Mouse (Mus musculus): ENCODE results near the gene Lad1. TPM values are rescaled to one million over a fixed set of nuclear protein-coding genes. Genes with fewer than 3 reads are reported as not detected.

Lad1 gene
- polyA plus RNA-seq, 1 experiment from 2014 or later: 0.84 TPM

GRCm38 (mm10) chr1:135812205-135812604 lies 6.2 kb upstream of the Lad1 start:
- Histone ChIP-seq H3K4me2 (no peak overlapping the region), H3K27ac (no peak overlapping the region), H3K9ac (no peak overlapping the region), H3K4me1 (peaks cover 7% of the 10 kb centered on the region; the same call in 1 of the 2 replicates), H3K27me3 (peaks cover 37% of the 10 kb centered on the region), H3K36me3 (replicated peaks) (no peaks in the 10 kb centered on the region), H3K9me3 (no peaks in the 10 kb centered on the region), H3K4me3 (replicated peaks) (no peak overlapping the region)
- ATAC-seq (ENCODE audit: low FRiP score): no peak
- WGBS: 87% methylated on average over 3 of the region's 3 CpGs

- Histone ChIP-seq H3K9ac (no peak overlapping the region), H3K9me3 (no peaks in the 10 kb centered on the region), H3K4me1 (peaks cover 4% of the 10 kb centered on the region; the same call in 1 of the 2 replicates), H3K27ac (no peak overlapping the region), H3K4me3 (replicated peaks) (no peak overlapping the region), H3K36me3 (replicated peaks) (no peaks in the 10 kb centered on the region), H3K27me3 (peaks cover 41% of the 10 kb centered on the region), H3K4me2 (no peak overlapping the region)
- 53% methylated on average over 2 of the region's 2 CpGs for WGBS
- no peak for ATAC-seq (ENCODE audit: low FRiP score)
Observed at GRCm38 (mm10) chr1:135812618-135813017, 5.8 kb upstream of the Lad1 start.

GRCm38 (mm10) chr1:135813071-135813470 lies 5.3 kb upstream of the Lad1 start:
- no peaks in the 10 kb centered on the region for H3K36me3 ChIP-seq (replicated peaks)
- no peak overlapping the region for H3K9ac ChIP-seq
- H3K27me3 ChIP-seq: peaks cover 45% of the 10 kb centered on the region
- H3K27ac ChIP-seq: no peak overlapping the region
- no peak overlapping the region for H3K4me3 ChIP-seq (replicated peaks)
- H3K4me1 ChIP-seq: peaks cover 4% of the 10 kb centered on the region
- H3K4me2 ChIP-seq: no peak overlapping the region
- H3K9me3 ChIP-seq: no peaks in the 10 kb centered on the region
- ATAC-seq (ENCODE audit: low FRiP score): no peak
- 69% methylated on average over 4 of the region's 4 CpGs for WGBS

- no peak for ATAC-seq (ENCODE audit: low FRiP score)
- Histone ChIP-seq H3K4me3 (replicated peaks) (no peak overlapping the region), H3K9me3 (no peaks in the 10 kb centered on the region), H3K27me3 (peaks cover 53% of the 10 kb centered on the region), H3K27ac (no peak overlapping the region), H3K4me1 (peaks cover 10% of the 10 kb centered on the region), H3K9ac (no peak overlapping the region), H3K4me2 (no peak overlapping the region), H3K36me3 (replicated peaks) (no peaks in the 10 kb centered on the region)
- WGBS: 84% methylated on average over 5 of the region's 5 CpGs
Observed at GRCm38 (mm10) chr1:135813687-135814395, 4.6 kb upstream of the Lad1 start.

GRCm38 (mm10) chr1:135814531-135814930 lies 3.9 kb upstream of the Lad1 start:
- no peaks in the 10 kb centered on the region for H3K36me3 ChIP-seq (replicated peaks)
- no peak overlapping the region for H3K27ac ChIP-seq
- H3K4me3 ChIP-seq (replicated peaks): no peak overlapping the region
- no peak overlapping the region for H3K9ac ChIP-seq
- H3K9me3 ChIP-seq: no peaks in the 10 kb centered on the region
- peaks cover 14% of the 10 kb centered on the region for H3K4me1 ChIP-seq
- peaks cover 60% of the 10 kb centered on the region for H3K27me3 ChIP-seq
- no peak for ATAC-seq (ENCODE audit: low FRiP score)
- no peak overlapping the region for H3K4me2 ChIP-seq
- 86% methylated on average over 5 of the region's 5 CpGs for WGBS

GRCm38 (mm10) chr1:135817595-135817994 lies 803 bp upstream of the Lad1 start:
- no peak overlapping the region for H3K4me3 ChIP-seq (replicated peaks)
- no peak overlapping the region for H3K4me2 ChIP-seq
- no peaks in the 10 kb centered on the region for H3K36me3 ChIP-seq (replicated peaks)
- peaks cover 72% of the 10 kb centered on the region for H3K27me3 ChIP-seq
- no peak for ATAC-seq (ENCODE audit: low FRiP score)
- H3K9me3 ChIP-seq: no peaks in the 10 kb centered on the region
- WGBS: 72% methylated on average over 4 of the region's 4 CpGs
- H3K4me1 ChIP-seq: peaks cover 14% of the 10 kb centered on the region
- no peak overlapping the region for H3K27ac ChIP-seq
- H3K9ac ChIP-seq: no peak overlapping the region

- no peak overlapping the region for H3K4me2 ChIP-seq
- H3K9me3 ChIP-seq: no peaks in the 10 kb centered on the region
- peaks cover 10% of the 10 kb centered on the region for H3K4me1 ChIP-seq
- H3K9ac ChIP-seq: no peak overlapping the region
- H3K27me3 ChIP-seq: peaks cover 67% of the 10 kb centered on the region
- no peak for ATAC-seq (ENCODE audit: low FRiP score)
- no peak overlapping the region for H3K27ac ChIP-seq
- WGBS: 88% methylated on average over 10 of the region's 10 CpGs
- H3K4me3 ChIP-seq (replicated peaks): no peak overlapping the region
- no peaks in the 10 kb centered on the region for H3K36me3 ChIP-seq (replicated peaks)
Observed at GRCm38 (mm10) chr1:135820071-135820470, 1.7 kb downstream of the Lad1 start.

- H3K4me3 ChIP-seq (replicated peaks): no peak overlapping the region
- no peak overlapping the region for H3K4me2 ChIP-seq
- H3K9me3 ChIP-seq: no peaks in the 10 kb centered on the region
- 85% methylated on average over 16 of the region's 16 CpGs for WGBS
- peaks cover 10% of the 10 kb centered on the region for H3K4me1 ChIP-seq
- H3K27me3 ChIP-seq: peaks cover 64% of the 10 kb centered on the region
- no peak overlapping the region for H3K27ac ChIP-seq
- H3K9ac ChIP-seq: no peak overlapping the region
- no peak for ATAC-seq (ENCODE audit: low FRiP score)
- H3K36me3 ChIP-seq (replicated peaks): no peaks in the 10 kb centered on the region
Observed at GRCm38 (mm10) chr1:135820736-135821364, 2.5 kb downstream of the Lad1 start.

- Histone ChIP-seq H3K4me2 (no peak overlapping the region), H3K36me3 (replicated peaks) (no peaks in the 10 kb centered on the region), H3K27me3 (peaks cover 55% of the 10 kb centered on the region), H3K4me3 (replicated peaks) (no peak overlapping the region), H3K9ac (no peak overlapping the region), H3K27ac (no peak overlapping the region), H3K9me3 (no peaks in the 10 kb centered on the region), H3K4me1 (peaks cover 10% of the 10 kb centered on the region)
- 88% methylated on average over 7 of the region's 7 CpGs for WGBS
- no peak for ATAC-seq (ENCODE audit: low FRiP score)
Observed at GRCm38 (mm10) chr1:135821780-135822179, 3.4 kb downstream of the Lad1 start.

- H3K36me3 ChIP-seq (replicated peaks): no peaks in the 10 kb centered on the region
- H3K9ac ChIP-seq: no peak overlapping the region
- ATAC-seq (ENCODE audit: low FRiP score): no peak
- no peak overlapping the region for H3K4me2 ChIP-seq
- peaks cover 6% of the 10 kb centered on the region; the same call in 1 of the 2 replicates for H3K27me3 ChIP-seq
- no peaks in the 10 kb centered on the region for H3K4me1 ChIP-seq
- H3K4me3 ChIP-seq (replicated peaks): no peak overlapping the region
- no peak overlapping the region for H3K27ac ChIP-seq
- WGBS: 43% methylated on average over 1 of the region's 1 CpGs
- H3K9me3 ChIP-seq: no peaks in the 10 kb centered on the region
Observed at GRCm38 (mm10) chr1:135828918-135829317, 10.5 kb downstream of the Lad1 start.

- no peak for ATAC-seq (ENCODE audit: low FRiP score)
- no peak overlapping the region for H3K27ac ChIP-seq
- H3K4me1 ChIP-seq: no peaks in the 10 kb centered on the region; the same call in 1 of the 2 replicates
- no peak overlapping the region for H3K9ac ChIP-seq
- no peaks in the 10 kb centered on the region for H3K9me3 ChIP-seq
- no peak overlapping the region for H3K4me3 ChIP-seq (replicated peaks)
- WGBS: 75% methylated on average over 6 of the region's 6 CpGs
- no peaks in the 10 kb centered on the region for H3K36me3 ChIP-seq (replicated peaks)
- no peak overlapping the region for H3K4me2 ChIP-seq
- H3K27me3 ChIP-seq: no peaks in the 10 kb centered on the region
Observed at GRCm38 (mm10) chr1:135834206-135834859, 15.9 kb downstream of the Lad1 start.

GRCm38 (mm10) chr1:135834983-135835382 lies 16.6 kb downstream of the Lad1 start:
- no peak overlapping the region for H3K9ac ChIP-seq
- ATAC-seq (ENCODE audit: low FRiP score): no peak
- H3K9me3 ChIP-seq: no peaks in the 10 kb centered on the region
- H3K27me3 ChIP-seq: no peaks in the 10 kb centered on the region
- WGBS: 86% methylated on average over 8 of the region's 8 CpGs
- no peak overlapping the region for H3K4me2 ChIP-seq
- H3K4me3 ChIP-seq (replicated peaks): no peak overlapping the region
- H3K36me3 ChIP-seq (replicated peaks): no peaks in the 10 kb centered on the region
- H3K4me1 ChIP-seq: no peaks in the 10 kb centered on the region; the same call in 1 of the 2 replicates
- no peak overlapping the region for H3K27ac ChIP-seq

Measured in forebrain, embryonic 12.5 days (tissue).